Mouse (Mus musculus) E14TG2a.4 (cell line): ENCODE results near the gene Cars2.

ENCODE experiments used
- H3K27me3 ChIP-seq: 2 replicates; pipeline ENCODE4 v1.6.1; 2014; ENCODE audit warnings: low read length, control low read depth; ENCODE audit not compliant: insufficient read depth
- H3K36me3 ChIP-seq: 2 replicates; pipeline ENCODE4 v1.6.1; 2014; ENCODE audit warnings: low read length, control low read depth; ENCODE audit not compliant: insufficient read depth
- H3K4me1 ChIP-seq: replicated peaks from 2 replicates; pipeline ENCODE4 v1.6.1; 2014; ENCODE audit warnings: low read depth, low read length, control low read depth
- H3K4me3 ChIP-seq: replicated peaks from 2 replicates; pipeline ENCODE4 v1.5.1; 2014; ENCODE audit warnings: mild to moderate bottlenecking, low read length
- H3K9me3 ChIP-seq: 2 replicates; pipeline ENCODE4 v1.6.1; 2014; ENCODE audit warnings: low read length, control low read depth
- CTCF ChIP-seq: conservative IDR thresholded peaks from 2 replicates; pipeline ENCODE4 v1.5.1; 2014; ENCODE audit warnings: low read length
- NANOG ChIP-seq: IDR thresholded peaks from 2 replicates; pipeline ENCODE4 v1.6.1; 2014; ENCODE audit warnings: borderline replicate concordance, low read length, mixed read lengths
- POU5F1 ChIP-seq: IDR thresholded peaks from 2 replicates; pipeline ENCODE4 v1.6.1; 2014; ENCODE audit warnings: low read length, borderline replicate concordance

Cars2 gene

DNA sequence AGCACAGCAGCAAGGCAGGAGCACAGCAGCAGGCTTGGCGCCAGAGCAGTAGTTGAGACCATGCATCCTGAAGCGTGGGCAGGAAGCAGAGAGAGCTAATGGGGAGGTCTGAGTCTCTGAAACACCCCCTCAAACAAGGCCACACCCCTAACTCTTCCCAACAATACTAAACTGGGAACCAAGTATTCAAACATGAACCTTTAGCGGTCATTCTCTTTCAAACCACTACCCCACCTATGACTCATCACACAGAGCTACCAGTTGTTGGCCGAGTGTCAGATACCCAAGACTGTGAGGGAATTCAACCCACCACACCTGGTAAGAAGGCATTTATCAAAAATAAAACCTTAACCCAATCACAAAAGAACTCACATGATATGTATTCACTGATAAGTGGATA, 63.4 kb downstream of the Cars2 start:
- TF ChIP-seq NANOG (no peak), POU5F1 (no peak), CTCF (no peak)
- Histone ChIP-seq H3K9me3 (no peaks in the 10 kb centered on the region), H3K4me1 (peaks cover 13% of the 10 kb centered on the region), H3K4me3 (no peak overlapping the region), H3K27me3 (peaks cover 8% of the 10 kb centered on the region), H3K36me3 (no peaks in the 10 kb centered on the region)

DNA sequence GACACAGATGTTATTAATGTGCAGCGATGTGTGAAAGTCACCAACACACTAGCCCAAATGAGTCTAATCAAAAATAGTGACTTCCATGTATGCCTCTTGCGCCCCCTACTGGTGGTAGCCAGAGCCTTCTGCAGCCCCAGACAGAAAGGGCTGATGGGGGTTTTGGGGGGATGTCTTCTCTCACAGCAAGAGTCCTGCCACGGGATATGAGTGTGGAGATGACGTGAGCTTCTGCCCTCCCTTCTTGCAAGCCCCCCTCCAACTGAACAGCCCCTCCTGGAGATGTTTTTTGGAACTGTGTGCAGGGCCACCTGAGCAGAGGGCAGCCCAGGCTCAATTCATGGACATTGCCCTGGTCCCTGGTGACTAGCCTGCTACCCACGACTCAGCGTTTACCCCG, 64.4 kb downstream of the Cars2 start:
- H3K36me3 ChIP-seq, result no peaks in the 10 kb centered on the region
- TF ChIP-seq CTCF, result peak; percentile 96
- TF ChIP-seq NANOG, result no peak
- TF ChIP-seq POU5F1, result no peak
- no peaks in the 10 kb centered on the region for H3K9me3 ChIP-seq
- no peak overlapping the region for H3K4me3 ChIP-seq
- peaks cover 15% of the 10 kb centered on the region for H3K27me3 ChIP-seq
- peaks cover 22% of the 10 kb centered on the region for H3K4me1 ChIP-seq

DNA sequence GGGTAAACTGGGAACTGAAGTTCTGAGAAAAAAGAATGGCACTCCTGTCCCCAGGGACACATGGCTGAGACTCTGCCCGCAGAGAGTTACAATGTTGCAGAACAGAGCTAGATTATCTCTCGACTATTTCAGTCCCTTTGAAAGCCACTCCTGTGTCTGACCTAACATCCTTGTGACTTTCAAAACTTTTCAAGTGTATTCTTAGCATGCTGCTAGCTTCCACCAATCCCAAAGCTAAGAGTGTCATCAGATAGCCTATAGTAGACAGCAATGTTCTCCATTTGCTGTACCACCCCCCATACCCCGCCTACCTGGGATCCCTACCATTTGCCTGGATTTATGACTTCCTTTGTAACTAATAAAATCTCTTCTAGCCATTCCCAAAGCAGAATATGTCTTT, 68.0 kb downstream of the Cars2 start:
- no peak for TF ChIP-seq CTCF
- TF ChIP-seq POU5F1, result no peak
- TF ChIP-seq NANOG, result no peak
- peaks cover 50% of the 10 kb centered on the region for H3K4me1 ChIP-seq
- no peaks in the 10 kb centered on the region for H3K9me3 ChIP-seq
- peaks cover 44% of the 10 kb centered on the region for H3K27me3 ChIP-seq
- no peaks in the 10 kb centered on the region for H3K36me3 ChIP-seq
- H3K4me3 ChIP-seq, result no peak overlapping the region

DNA sequence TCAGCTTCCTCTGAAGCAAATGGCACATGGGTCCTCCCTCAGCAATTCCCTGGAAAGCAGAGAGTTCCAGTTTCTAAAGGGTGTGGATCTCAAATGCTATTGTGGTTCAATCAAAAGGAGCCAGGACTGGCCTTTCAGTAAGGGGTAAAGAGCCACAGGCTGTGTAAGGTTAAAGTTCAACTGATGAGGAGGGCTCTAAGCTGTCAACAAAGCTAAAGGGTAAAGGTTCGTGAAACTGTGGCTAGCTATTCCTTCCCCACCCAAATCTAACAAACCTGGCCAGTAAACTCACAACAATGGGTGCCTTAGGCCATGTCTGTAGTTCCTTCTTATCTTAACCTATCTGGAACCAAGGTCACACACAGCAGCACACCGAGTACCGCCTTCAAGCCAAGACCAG, 68.7 kb downstream of the Cars2 start:
- H3K4me1 ChIP-seq, result peaks cover 52% of the 10 kb centered on the region
- no peak for TF ChIP-seq CTCF
- no peak for TF ChIP-seq POU5F1
- TF ChIP-seq NANOG, result no peak
- peaks cover 51% of the 10 kb centered on the region for H3K27me3 ChIP-seq
- H3K36me3 ChIP-seq, result no peaks in the 10 kb centered on the region
- H3K9me3 ChIP-seq, result no peaks in the 10 kb centered on the region
- no peak overlapping the region for H3K4me3 ChIP-seq

DNA sequence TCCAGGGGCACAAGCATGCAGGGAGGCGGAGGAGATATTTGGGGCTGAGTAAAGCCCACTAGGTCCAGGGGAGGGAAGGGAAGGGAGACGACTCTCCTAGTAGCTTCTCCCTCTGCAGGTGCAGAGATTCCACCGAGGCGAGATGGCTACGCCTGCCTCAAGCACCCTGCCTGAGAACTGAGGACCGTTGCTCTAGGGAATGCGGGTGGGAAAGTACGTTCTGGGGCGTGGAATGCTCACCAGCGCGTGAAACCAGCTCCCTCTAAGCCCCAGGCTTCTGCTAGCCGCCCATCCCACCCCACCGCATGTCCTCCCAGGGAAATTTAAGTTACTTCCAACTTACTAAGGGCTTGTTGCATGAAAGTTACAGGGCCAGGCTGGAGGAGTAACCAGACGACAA, 71.0 kb downstream of the Cars2 start:
- H3K27me3 ChIP-seq, result peaks cover 73% of the 10 kb centered on the region
- H3K4me1 ChIP-seq, result peaks cover 71% of the 10 kb centered on the region
- peak overlapping the region; percentile 67; the same call in 1 of the 2 replicates for H3K4me3 ChIP-seq
- H3K36me3 ChIP-seq, result no peaks in the 10 kb centered on the region
- TF ChIP-seq CTCF (no peak), NANOG (no peak), POU5F1 (no peak)
- no peaks in the 10 kb centered on the region for H3K9me3 ChIP-seq

DNA sequence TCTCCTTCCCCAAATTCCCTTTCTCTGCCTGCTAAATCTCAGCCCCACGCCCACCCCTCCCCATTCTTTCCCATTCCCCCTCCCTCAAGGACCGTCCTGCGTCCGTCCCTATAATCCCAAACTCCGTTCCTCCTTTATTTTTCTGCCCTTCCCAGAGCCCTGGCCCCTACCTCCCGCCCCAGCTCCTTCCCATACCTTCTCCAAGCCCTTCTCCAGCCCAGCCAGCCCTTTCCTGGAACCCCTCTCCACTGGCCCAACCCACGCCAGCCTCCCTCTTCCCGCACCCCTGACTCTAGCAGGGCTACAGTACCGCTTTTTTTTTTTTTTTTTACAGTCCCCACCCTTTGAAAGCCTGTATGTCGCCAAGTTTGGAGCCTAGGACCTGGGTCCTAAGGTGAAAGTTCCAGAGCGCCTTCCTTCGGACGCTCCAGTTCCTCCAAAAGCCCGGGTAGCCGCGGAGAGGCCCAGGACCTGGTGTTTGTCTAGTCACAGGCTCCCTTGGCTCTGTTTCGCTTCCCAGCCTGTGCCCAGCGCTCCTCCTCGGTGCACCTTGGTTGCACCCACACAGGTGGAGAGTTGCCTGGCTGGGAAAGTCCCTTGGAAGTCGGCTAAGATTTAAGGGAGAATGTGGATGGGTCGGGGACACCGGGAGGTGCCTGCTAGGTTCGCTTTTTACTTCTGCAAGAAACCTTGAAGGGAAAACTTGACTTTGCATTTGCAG, 71.6 kb downstream of the Cars2 start:
- H3K4me1 ChIP-seq, result peaks cover 71% of the 10 kb centered on the region
- no peaks in the 10 kb centered on the region for H3K36me3 ChIP-seq
- H3K9me3 ChIP-seq, result no peaks in the 10 kb centered on the region
- no peak for TF ChIP-seq NANOG
- no peak for TF ChIP-seq POU5F1
- no peak for TF ChIP-seq CTCF
- peaks cover 79% of the 10 kb centered on the region for H3K27me3 ChIP-seq
- H3K4me3 ChIP-seq, result peak overlapping the region; percentile 67

DNA sequence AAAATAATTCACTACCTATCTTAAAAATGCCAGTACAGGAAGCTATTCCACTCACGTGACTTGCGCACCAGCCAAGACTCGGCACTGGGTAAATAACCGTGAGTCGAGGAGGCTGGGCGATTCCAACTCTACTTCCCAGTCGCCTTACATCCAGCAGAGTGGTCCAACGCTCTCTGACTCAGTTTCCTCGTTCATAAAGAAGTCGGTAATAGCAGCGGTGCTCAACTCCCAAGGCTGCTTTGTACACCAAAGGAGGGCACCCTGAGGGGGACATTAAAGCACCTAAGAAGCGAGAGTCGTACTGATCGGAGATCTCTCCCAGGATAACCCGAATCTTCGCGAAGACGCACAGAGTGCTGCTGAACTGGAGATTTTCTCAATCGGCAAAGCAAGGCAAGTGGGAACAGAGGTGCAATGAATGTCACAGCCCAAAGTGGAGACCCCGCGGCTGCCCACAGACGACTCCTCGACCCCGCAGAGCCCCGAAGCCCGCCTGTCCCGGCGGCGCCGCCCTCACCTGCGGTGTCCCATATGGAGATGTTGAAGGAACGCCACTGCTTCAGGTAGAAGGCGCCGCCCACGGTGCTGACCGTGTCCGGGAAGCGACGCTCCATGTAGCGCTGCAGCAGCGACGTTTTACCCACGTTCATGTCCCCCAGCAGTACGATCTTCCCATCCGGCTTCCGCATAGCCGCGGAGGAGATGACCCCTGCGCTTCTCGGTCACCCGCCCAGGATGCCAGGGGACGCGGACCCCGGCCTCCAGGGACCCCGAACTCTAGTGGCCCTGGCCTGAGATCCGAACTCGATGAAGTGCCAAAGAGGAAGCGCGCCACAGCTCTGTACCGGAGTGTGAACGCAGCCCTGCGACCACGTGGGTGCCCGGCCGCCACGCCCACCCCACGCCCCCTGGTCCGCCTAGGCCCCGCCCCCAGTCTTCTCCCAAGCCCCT, 72.5 kb downstream of the Cars2 start, which contains the start of gene Rab20:
Rab20 (minus strand) TSS at position 900 of the 951 bp plus-strand sequence.
- Histone ChIP-seq H3K9me3 (no peaks in the 10 kb centered on the region), H3K27me3 (peaks cover 88% of the 10 kb centered on the region), H3K4me1 (peaks cover 71% of the 10 kb centered on the region)

DNA sequence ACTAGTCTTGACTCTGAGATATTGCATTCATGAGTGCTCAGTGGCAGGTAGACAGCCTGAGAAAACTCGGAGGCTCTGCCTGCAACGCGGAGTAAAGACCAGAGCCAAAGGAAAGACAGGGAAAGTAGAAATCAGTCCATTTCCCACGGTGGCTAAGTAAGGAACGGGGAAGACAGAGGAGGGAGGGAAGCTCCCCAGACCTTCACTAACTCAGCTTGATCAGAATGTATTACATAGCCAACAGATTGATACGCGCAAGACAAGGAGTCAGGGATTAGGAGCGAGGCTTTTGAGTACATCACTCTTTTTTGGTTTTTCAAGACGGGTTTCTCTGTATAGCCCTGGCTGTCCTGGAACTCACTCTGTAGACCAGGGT, 73.4 kb downstream of the Cars2 start:
- Histone ChIP-seq H3K4me3 (peak overlapping the region; percentile 20; the same call in 1 of the 2 replicates), H3K27me3 (peaks cover 89% of the 10 kb centered on the region), H3K4me1 (peaks cover 64% of the 10 kb centered on the region), H3K9me3 (no peaks in the 10 kb centered on the region), H3K36me3 (no peaks in the 10 kb centered on the region)
- no peak for TF ChIP-seq CTCF
- TF ChIP-seq NANOG, result no peak
- no peak for TF ChIP-seq POU5F1

More for the DNA sequence above, 72.5 kb downstream of the Cars2 start, which contains the start of gene Rab20:
- TF ChIP-seq NANOG (no peak), CTCF (no peak), POU5F1 (no peak)
- Histone ChIP-seq H3K36me3 (no peaks in the 10 kb centered on the region), H3K4me3 (peak within 1 kb of the TSS; percentile 81)
